11 mouse cellular contexts compared by ENCODE assay signal in the genomic region with DNA sequence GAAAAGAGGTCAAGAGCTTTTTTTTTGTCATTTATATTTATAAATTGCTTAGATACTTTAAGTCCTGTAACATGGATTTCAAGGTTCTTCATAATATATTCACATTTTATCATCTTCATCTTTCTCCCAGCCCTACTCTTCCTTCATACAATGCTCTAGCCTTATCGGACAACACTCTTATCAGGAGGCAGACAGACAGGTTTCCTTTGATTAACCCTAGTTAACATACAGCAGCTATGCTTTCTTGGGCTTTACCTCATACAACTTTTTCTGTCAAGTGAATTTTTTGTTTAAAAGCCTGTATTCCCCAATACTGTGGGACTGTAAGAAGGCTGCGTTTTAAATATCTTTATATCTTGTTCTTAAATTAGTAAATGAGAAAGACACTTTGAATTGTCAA.
"Had no signal": no experiment of that assay in that cellular context is flagged by ENCODE, and none has a peak within 500 bp of the region (broad histone marks: within the 10 kb centered on the region; RNA-seq: fewer than 3 reads in every experiment).

No protein-coding gene starts in this region.

- H3K9ac ChIP-seq: neural tube, embryonic 13.5 days; neural tube, embryonic 15.5 days; stomach, embryonic 15.5 days had no signal

- H3K27me3 ChIP-seq: neural tube, embryonic 13.5 days; neural tube, embryonic 15.5 days; stomach, embryonic 15.5 days had no signal

- H3K4me2 ChIP-seq: neural tube, embryonic 13.5 days; neural tube, embryonic 15.5 days had no signal

- H3K9me3 ChIP-seq: neural tube, embryonic 13.5 days; neural tube, embryonic 15.5 days; stomach, embryonic 15.5 days had no signal

- H3K36me3 ChIP-seq: neural tube, embryonic 13.5 days; neural tube, embryonic 15.5 days; stomach, embryonic 15.5 days had no signal

- DNase-seq: retina, postnatal 1 day; right cerebral cortex, postnatal 25 days; right cerebral cortex, postnatal 4 days; spleen, adult 18-20 months; thymus, adult 18-20 months; thymus, postnatal 25 days; thymus, postnatal 36 days had no signal

- H3K4me3 ChIP-seq: neural tube, embryonic 13.5 days; neural tube, embryonic 15.5 days; stomach, embryonic 15.5 days had no signal

- H3K27ac ChIP-seq: neural tube, embryonic 13.5 days; neural tube, embryonic 15.5 days; stomach, embryonic 15.5 days; stomach, postnatal 0 days had no signal
